Mouse (Mus musculus) CH12.LX (cell line): ENCODE data around the gene Asf1a. TPM values are rescaled to one million over a fixed set of nuclear protein-coding genes. Genes with fewer than 3 reads are reported as not detected.

Experiments
- DNase-seq: peaks from one replicate; pipeline ENCODE4 v3.0.0-alpha.2; 2013; ENCODE audit errors: extremely low read depth
- H3K27ac ChIP-seq: 2 replicates; pipeline ENCODE4 v1.5.1; 2012; ENCODE audit warnings: low read depth, mild to moderate bottlenecking, control low read depth, moderate library complexity; ENCODE audit not compliant: insufficient read depth
- H3K27me3 ChIP-seq: replicated peaks from 2 replicates; pipeline ENCODE3; 2012; ENCODE audit warnings: inconsistent platforms
- H3K36me3 ChIP-seq, 2 experiments: replicated peaks in 1 of 2; 2 replicates each; pipeline versions ENCODE3 to v1.6.1; 2012; ENCODE audit warnings: inconsistent platforms in 1 of 2, low read length in 1 of 2, mild to moderate bottlenecking in 1 of 2, mixed read lengths in 1 of 2, moderate library complexity in 1 of 2; ENCODE audit not compliant: control insufficient read depth in 1 of 2, insufficient read depth in 1 of 2
- H3K4me1 ChIP-seq, 2 experiments: 2 replicates each; pipeline ENCODE4 v1.6.1; 2012; ENCODE audit warnings: inconsistent platforms in 1 of 2, moderate library complexity in 1 of 2; ENCODE audit not compliant: insufficient read depth in 2 of 2, control insufficient read depth in 1 of 2
- H3K4me2 ChIP-seq: 2 replicates; pipeline ENCODE4 v1.6.1; 2012; ENCODE audit warnings: low read depth, mild to moderate bottlenecking, control low read depth; ENCODE audit not compliant: poor library complexity, insufficient read depth, severe bottlenecking
- H3K4me3 ChIP-seq, 3 experiments: fragments of 150-350 bp in 1 of 3; sonication (generic) in 1 of 3; replicated peaks in 1 of 3; 2 replicates each; pipeline versions ENCODE3 to v1.5.1; 2011 to 2012; ENCODE audit warnings: low read depth in 2 of 3, low read length in 2 of 3, mild to moderate bottlenecking in 2 of 3, moderate library complexity in 2 of 3, control low read depth in 1 of 3, improper control_type of control experiment in 1 of 3, inconsistent platforms in 1 of 3, mixed read lengths in 1 of 3; ENCODE audit not compliant: poor library complexity in 1 of 3
- H3K79me2 ChIP-seq: replicated peaks from 2 replicates; pipeline ENCODE4 v1.6.1; 2012; ENCODE audit warnings: mild to moderate bottlenecking, moderate library complexity; ENCODE audit not compliant: control insufficient read depth, poor library complexity, insufficient read depth, severe bottlenecking; ENCODE audit errors: extremely low read depth
- H3K9ac ChIP-seq: 2 replicates; pipeline ENCODE4 v1.6.1; 2012; ENCODE audit warnings: low read depth, mild to moderate bottlenecking, control low read depth, moderate library complexity; ENCODE audit not compliant: insufficient read depth
- H3K9me3 ChIP-seq: replicated peaks from 2 replicates; pipeline ENCODE3; 2012; ENCODE audit warnings: low read length, inconsistent platforms, mixed read lengths
- CHD2 ChIP-seq: IDR thresholded peaks from 2 replicates; pipeline ENCODE4 v1.6.1; 2011; ENCODE audit warnings: low read length, improper control_type of control experiment
- CTCF ChIP-seq, 2 experiments: IDR thresholded peaks in 1 of 2; conservative IDR thresholded peaks in 1 of 2; 2 replicates each; pipeline ENCODE4 v1.5.1; 2011 to 2012; ENCODE audit warnings: low read depth in 2 of 2, low read length in 2 of 2, improper control_type of control experiment in 1 of 2, inconsistent platforms in 1 of 2, mild to moderate bottlenecking in 1 of 2, moderate library complexity in 1 of 2
- E2F4 ChIP-seq: IDR thresholded peaks from 2 replicates; pipeline ENCODE4 v1.6.1; 2011; ENCODE audit warnings: low read depth, low read length, improper control_type of control experiment; ENCODE audit not compliant: insufficient replicate concordance
- ELF1 ChIP-seq: IDR thresholded peaks from 2 replicates; pipeline ENCODE4 v1.6.1; 2014; ENCODE audit warnings: low read depth, mild to moderate bottlenecking, inconsistent platforms, low read length, improper control_type of control experiment
- EP300 ChIP-seq: IDR thresholded peaks from 2 replicates; pipeline ENCODE4 v1.6.1; 2011; ENCODE audit warnings: low read length, improper control_type of control experiment
- GABPA ChIP-seq: IDR thresholded peaks from 2 replicates; pipeline ENCODE4 v1.6.1; 2012; ENCODE audit warnings: low read depth, low read length, improper control_type of control experiment, inconsistent platforms; ENCODE audit not compliant: insufficient replicate concordance
- MAFK ChIP-seq: IDR thresholded peaks from 2 replicates; pipeline ENCODE4 v1.6.1; 2011; ENCODE audit warnings: low read length, improper control_type of control experiment; ENCODE audit not compliant: insufficient replicate concordance
- MXI1 ChIP-seq: IDR thresholded peaks from 2 replicates; pipeline ENCODE4 v1.6.1; 2011; ENCODE audit warnings: mild to moderate bottlenecking, low read depth, low read length, improper control_type of control experiment
- NELFE ChIP-seq: IDR thresholded peaks from 2 replicates; pipeline ENCODE4 v1.6.1; 2011; ENCODE audit warnings: low read depth, low read length, improper control_type of control experiment
- NRF1 ChIP-seq: IDR thresholded peaks from 2 replicates; pipeline ENCODE4 v1.6.1; 2014; ENCODE audit warnings: low read depth, mild to moderate bottlenecking, inconsistent platforms, low read length, improper control_type of control experiment, moderate library complexity
- POLR2A ChIP-seq: IDR thresholded peaks from 2 replicates; pipeline ENCODE4 v1.6.1; 2011; ENCODE audit warnings: low read depth, mild to moderate bottlenecking, improper control_type of control experiment, low read length
- POLR2AphosphoS2 ChIP-seq: IDR thresholded peaks from 2 replicates; pipeline ENCODE4 v1.6.1; 2011; ENCODE audit warnings: low read depth, low read length, improper control_type of control experiment
- TCF12 ChIP-seq: IDR thresholded peaks from 2 replicates; pipeline ENCODE4 v1.6.1; 2014; ENCODE audit warnings: low read depth, mild to moderate bottlenecking, inconsistent platforms, low read length, improper control_type of control experiment
- UBTF ChIP-seq: IDR thresholded peaks from 2 replicates; pipeline ENCODE4 v1.6.1; 2012; ENCODE audit warnings: low read depth, mild to moderate bottlenecking, inconsistent platforms, low read length, improper control_type of control experiment, moderate library complexity
- USF1 ChIP-seq: IDR thresholded peaks from 2 replicates; pipeline ENCODE4 v1.6.1; 2014; ENCODE audit warnings: low read depth, mild to moderate bottlenecking, inconsistent platforms, low read length, improper control_type of control experiment
- ZC3H11A ChIP-seq: IDR thresholded peaks from 2 replicates; pipeline ENCODE4 v1.6.1; 2012; ENCODE audit warnings: low read depth, mild to moderate bottlenecking, inconsistent platforms, low read length, improper control_type of control experiment
- dilution Hi-C: fragments of 300-500 bp; cut with MboI; formaldehyde crosslinking; loops from 2 replicates; pipeline ENCODE4 v1.14.3; 2020; ENCODE audit warnings: low sequenced_read_pairs; ENCODE audit not compliant: extremely low pct_unique_long_range_greater_than_20kb, extremely low pct_ligation_motif_present
- in situ Hi-C: fragments of 300-500 bp; cut with MboI; formaldehyde crosslinking; loops from 3 replicates; pipeline ENCODE4 v1.14.3; 2019; ENCODE audit warnings: low sequenced_read_pairs, low pct_ligation_motif_present, low pct_unique_long_range_greater_than_20kb, mixed read lengths
- polyA plus RNA-seq: library from polyadenylated mRNA; unstranded; fragments of >175 nt; gene quantifications from 2 replicates; pipeline ENCODE4 v1.2.1, GENCODE M21; 2012; ENCODE audit warnings: low read depth; ENCODE audit not compliant: insufficient read length
- total RNA-seq, 2 experiments: library from RNA; depleted of rRNA; stranded (reverse); fragments of 300-350 nt in 1 of 2; fragments of >200 nt in 1 of 2; gene quantifications; 2 replicates each; pipeline ENCODE4 v1.2.3; 2012 to 2014

The Asf1a gene
- total and polyA plus RNA-seq, 3 experiments: 35.5 to 128 (median 107) TPM

- no peak overlapping the region for H3K9ac ChIP-seq
- TF ChIP-seq MXI1: no peak
- no peak for TF ChIP-seq POLR2A
- TF ChIP-seq, all 38 proteins: peak for 0
- Histone ChIP-seq H3K79me2 (no peaks in the 10 kb centered on the region), H3K27ac (no peak overlapping the region), H3K4me3 (no peak overlapping the region), H3K36me3 (peaks cover 0 to 5% of the 10 kb centered on the region in 2 experiments), H3K27me3 (no peaks in the 10 kb centered on the region), H3K4me1 (no peaks in the 10 kb centered on the region), H3K9me3 (no peaks in the 10 kb centered on the region), H3K4me2 (no peak overlapping the region)
- dilution Hi-C loops (no loop called here), in situ Hi-C loops (no loop called here)
- DNase-seq: no peak
Observed at GRCm38 (mm10) chr10:53580137-53580536, 16.4 kb upstream of the Asf1a start.

- Histone ChIP-seq H3K4me1 (no peaks in the 10 kb centered on the region), H3K27ac (no peak overlapping the region), H3K4me2 (no peak overlapping the region), H3K36me3 (peaks cover 0 to 5% of the 10 kb centered on the region in 2 experiments), H3K9ac (no peak overlapping the region), H3K9me3 (no peaks in the 10 kb centered on the region), H3K79me2 (no peaks in the 10 kb centered on the region), H3K27me3 (no peaks in the 10 kb centered on the region), H3K4me3 (no peak overlapping the region)
- dilution Hi-C loops: no loop called here
- in situ Hi-C loops: no loop called here
- no peak for DNase-seq
- TF ChIP-seq EP300 (no peak), MAFK (no peak), POLR2A (no peak), NRF1 (no peak), NELFE (no peak), E2F4 (no peak), CTCF (conservative IDR thresholded peaks at IDR 0.05 in 1 of 2, IDR thresholded peaks at IDR 0.05 in 1 of 2; ENCODE audit: low read depth in 2 of 2, low read length in 2 of 2) (no peak), CHD2 (no peak), USF1 (no peak), ELF1 (no peak), TCF12 (no peak), POLR2AphosphoS2 (no peak), UBTF (no peak), GABPA (no peak), ZC3H11A (no peak)
- TF ChIP-seq, all 38 proteins: peak for 0
Observed at GRCm38 (mm10) chr10:53580621-53581081, 15.9 kb upstream of the Asf1a start.

DNA sequence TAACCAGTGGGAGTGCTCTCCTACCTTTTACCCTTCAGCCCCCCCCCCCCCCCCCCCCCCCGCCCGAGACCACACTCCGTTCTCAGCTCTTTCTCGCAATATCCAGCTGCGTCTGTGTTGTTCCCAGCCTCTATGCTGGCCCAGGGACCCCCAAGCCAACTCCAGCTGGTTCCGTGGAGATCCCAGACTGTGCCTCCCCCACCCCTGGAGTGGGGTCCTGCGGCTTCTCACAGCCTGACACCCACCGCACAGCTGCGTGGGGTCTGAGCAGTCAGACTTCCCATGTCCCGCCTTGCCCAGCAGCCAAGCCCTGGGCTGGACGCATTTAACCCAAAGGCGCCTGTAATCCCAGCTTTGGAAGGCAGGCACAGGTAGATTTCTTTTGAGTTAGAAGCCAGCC lies 15.5 kb upstream of the Asf1a start:
- dilution Hi-C loops: no loop called here

More for the DNA sequence above, 15.5 kb upstream of the Asf1a start:
- Histone ChIP-seq H3K4me3 (no peak overlapping the region), H3K27me3 (no peaks in the 10 kb centered on the region), H3K79me2 (no peaks in the 10 kb centered on the region), H3K9me3 (no peaks in the 10 kb centered on the region), H3K9ac (no peak overlapping the region), H3K36me3 (peaks cover 0 to 5% of the 10 kb centered on the region in 2 experiments), H3K4me2 (no peak overlapping the region), H3K27ac (no peak overlapping the region), H3K4me1 (no peaks in the 10 kb centered on the region)
- in situ Hi-C loops: no loop called here
- TF ChIP-seq ELF1: no peak
- no peak for DNase-seq
